Mouse (Mus musculus) ES-E14 (cell line): Measurements from ENCODE around the gene Myo10.

Source experiments
- CHD2 ChIP-seq: IDR thresholded peaks from 2 replicates; pipeline ENCODE4 v1.6.1; 2014; ENCODE audit warnings: mild to moderate bottlenecking, low read depth, low read length, inconsistent platforms
- MAFK ChIP-seq: IDR thresholded peaks from 2 replicates; pipeline ENCODE4 v1.6.1; 2014; ENCODE audit warnings: mild to moderate bottlenecking, low read depth, low read length, inconsistent platforms; ENCODE audit not compliant: insufficient read depth
- ZC3H11A ChIP-seq: IDR thresholded peaks from 2 replicates; pipeline ENCODE4 v1.6.1; 2012; ENCODE audit warnings: low read depth, mild to moderate bottlenecking, inconsistent platforms, low read length, borderline replicate concordance

GRCm38 (mm10) chr15:25787965-25788364 is 165.6 kb downstream of the Myo10 start:
- TF ChIP-seq MAFK = no peak
- no peak for TF ChIP-seq ZC3H11A
- no peak for TF ChIP-seq CHD2
